Mouse (Mus musculus): ENCODE measurements around the gene Olfr824.
"Not testable (repeated sequence)": the region's sequence is repeated elsewhere in the genome, so short reads cannot be mapped to it uniquely, and the experiment has no call there.

Gene Olfr824

GRCm38 (mm10) chr10:130129900-130130299, at the start of gene Olfr824:
Gene Olfr824, minus strand, starts transcription at chr10:130130000.
- not testable (repeated sequence) for DNase-seq (ENCODE audit: low read depth, low spot score)

GRCm38 (mm10) chr10:130166666-130167065, 36.9 kb upstream of the Olfr824 start, which contains the start of gene Olfr825:
Gene Olfr825, minus strand, starts transcription at chr10:130166766.
- no peak for DNase-seq (ENCODE audit: low read depth, low spot score)

- no peak for DNase-seq (ENCODE audit: low read depth, low spot score)
Measured at GRCm38 (mm10) chr10:130165196-130165595, 35.4 kb upstream of the Olfr824 start.

DNA sequence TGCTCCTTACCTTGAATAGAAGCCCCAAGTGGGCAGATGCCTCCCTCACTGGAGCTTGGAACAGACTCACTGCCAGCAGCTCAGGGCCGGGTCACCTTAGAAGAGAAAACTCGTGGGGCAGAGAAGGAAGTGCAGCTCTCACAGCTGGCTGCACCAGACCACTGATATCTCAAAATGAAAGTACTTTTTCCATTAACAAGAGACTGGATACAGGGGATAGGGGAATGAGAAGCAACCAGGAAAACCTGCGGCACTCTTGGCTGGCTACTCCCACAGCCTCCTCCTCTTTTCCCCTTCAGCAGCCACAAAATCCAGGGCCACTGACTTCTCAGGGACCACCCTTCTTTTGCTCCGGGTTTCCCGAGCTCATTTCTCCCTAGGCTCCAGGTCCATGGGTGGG, 14.3 kb upstream of the Olfr824 start:
- no peak for DNase-seq (ENCODE audit: low read depth, low spot score)

- DNase-seq (ENCODE audit: low read depth, low spot score): not testable (repeated sequence)
Measured at GRCm38 (mm10) chr10:130142481-130142880, 12.7 kb upstream of the Olfr824 start.

- DNase-seq (ENCODE audit: low read depth, low spot score): no peak
Measured at GRCm38 (mm10) chr10:130134811-130135210, 5.0 kb upstream of the Olfr824 start.

- peak; percentile 70 for DNase-seq (ENCODE audit: low read depth, low spot score)
Measured at GRCm38 (mm10) chr10:130116045-130116444, 13.8 kb downstream of the Olfr824 start.

- not testable (repeated sequence) for DNase-seq (ENCODE audit: low read depth, low spot score)
Measured at GRCm38 (mm10) chr10:130115283-130115682, 14.5 kb downstream of the Olfr824 start, which contains the start of gene Olfr823. Gene Olfr823, minus strand, starts transcription at chr10:130115383.

DNA sequence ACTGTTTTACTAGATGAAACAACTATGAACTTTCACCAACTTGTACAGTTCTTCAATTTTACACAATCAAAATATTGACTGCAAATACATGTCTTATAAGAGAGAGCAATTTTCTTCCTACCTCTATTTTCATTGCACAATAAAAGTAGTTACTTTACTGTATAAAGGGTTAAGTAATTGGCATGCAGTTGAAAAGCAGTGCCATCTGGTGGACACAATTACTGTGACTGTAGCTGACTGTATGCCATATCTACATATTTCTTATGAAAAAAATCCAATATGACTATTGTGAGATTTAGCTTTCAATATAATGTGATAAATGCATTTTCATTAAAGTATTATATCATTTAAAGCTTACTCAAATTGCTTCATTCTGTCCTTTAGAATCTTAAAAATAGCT, 33.7 kb downstream of the Olfr824 start:
- DNase-seq (ENCODE audit: low read depth, low spot score): peak; percentile 14

- DNase-seq (ENCODE audit: low read depth, low spot score): peak; percentile 68
Measured at GRCm38 (mm10) chr10:130092838-130093440, 36.9 kb downstream of the Olfr824 start.
